Mouse (Mus musculus) erythroblast, embryonic 14.5 days (primary cell): ENCODE data around the gene Tph1.

Experiments
- GATA1 ChIP-seq: IDR thresholded peaks from 2 replicates; pipeline ENCODE4 v1.6.1; 2012; ENCODE audit warnings: low read length, inconsistent platforms, mixed read lengths
- TAL1 ChIP-seq: IDR thresholded peaks from 3 replicates; pipeline ENCODE4 v1.6.1; 2012; ENCODE audit warnings: low read length, inconsistent platforms, mixed read lengths

GRCm38 (mm10) chr7:46665236-46665635 is 7.1 kb downstream of the Tph1 start:
- TF ChIP-seq GATA1 (no peak), TAL1 (no peak)
